Mouse (Mus musculus) regulatory T cell (primary cell): ENCODE data around the gene Dnah9.

ENCODE experiments used
- in situ Hi-C: fragments of 300-600 bp; cut with MboI, MseI; formaldehyde crosslinking; loops from one replicate; pipeline ENCODE4 v1.15.1; 2025; ENCODE audit warnings: high pct_unique_total_duplicates

Dnah9 gene

DNA sequence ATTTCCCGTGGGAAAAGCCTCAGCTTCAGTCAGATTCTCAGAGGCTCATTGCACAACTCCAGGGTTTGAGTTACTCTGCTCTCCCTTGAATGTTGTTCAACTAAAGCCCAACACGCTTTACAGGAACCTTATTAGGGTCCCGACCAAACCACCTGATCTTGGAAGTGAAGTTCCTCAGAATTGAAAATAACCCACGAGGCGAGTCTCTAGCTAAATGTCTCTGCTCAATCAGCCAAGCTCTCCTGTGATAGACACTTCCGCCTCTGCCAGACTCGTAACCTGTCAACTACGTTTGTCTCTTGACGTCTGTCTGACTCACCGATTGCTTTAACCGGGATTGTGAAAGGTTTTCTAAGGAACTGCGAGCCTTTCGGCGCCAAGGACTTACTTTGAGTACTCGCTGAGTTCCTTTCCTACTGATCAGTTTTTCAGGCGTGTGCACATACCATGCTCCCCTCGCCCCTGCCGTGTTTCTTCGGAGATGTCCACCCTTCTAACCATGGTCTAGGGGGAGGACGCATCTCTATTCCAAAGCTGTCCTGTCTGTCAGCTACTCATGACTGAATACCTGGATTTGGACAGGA, 361.9 kb downstream of the Dnah9 start:
- in situ Hi-C loops = loop anchor here (25.0 kb wide), 2 partner anchors 819 to 1231 kb away; partner anchors contain the start of genes Elac2 and Tmem220

DNA sequence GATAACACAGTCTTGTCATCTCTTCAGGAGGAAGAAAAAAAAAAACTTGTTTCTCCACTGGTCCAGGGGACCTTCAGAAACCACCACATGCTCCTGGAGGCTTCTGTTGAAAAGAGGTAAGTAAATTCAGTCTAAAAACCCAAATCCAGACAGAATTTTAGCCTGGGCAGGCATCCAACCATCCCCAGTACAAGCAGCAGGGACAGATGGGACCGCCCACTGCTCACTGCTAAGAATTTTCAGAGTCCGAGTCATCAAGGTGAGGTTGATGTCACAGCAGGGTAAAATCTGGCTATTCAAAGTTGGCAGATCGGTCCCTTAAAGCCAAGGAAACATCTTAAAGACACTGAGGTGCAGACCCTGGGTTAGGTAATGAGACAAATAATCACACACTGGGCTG, 366.5 kb downstream of the Dnah9 start:
- in situ Hi-C loops = loop anchor here (25.0 kb wide), 2 partner anchors 815 to 1235 kb away; partner anchors contain the start of genes Elac2 and Tmem220

DNA sequence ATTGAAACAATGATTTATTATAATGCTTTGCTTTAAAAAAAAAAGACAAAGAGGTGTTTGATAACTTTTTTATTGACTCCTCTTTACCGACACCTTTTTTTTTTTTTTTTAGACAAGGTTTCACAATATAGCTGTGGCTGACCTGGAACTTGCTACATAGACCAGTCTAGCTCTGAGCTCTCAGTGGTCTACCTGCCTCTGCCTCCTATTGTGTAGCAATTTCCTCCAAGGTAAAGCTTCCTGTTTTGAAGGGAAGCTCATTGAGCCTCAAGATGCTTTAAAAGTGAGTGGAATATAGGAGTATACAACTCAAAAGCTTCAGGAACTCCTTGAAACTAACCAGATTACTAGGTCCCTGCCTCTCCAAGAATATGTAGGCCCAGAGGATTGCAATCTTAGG, 372.5 kb downstream of the Dnah9 start:
- in situ Hi-C loops = loop anchor here (25.0 kb wide), 1 partner anchor 1884 kb away; the partner anchor contains the start of gene Hs3st3b1

DNA sequence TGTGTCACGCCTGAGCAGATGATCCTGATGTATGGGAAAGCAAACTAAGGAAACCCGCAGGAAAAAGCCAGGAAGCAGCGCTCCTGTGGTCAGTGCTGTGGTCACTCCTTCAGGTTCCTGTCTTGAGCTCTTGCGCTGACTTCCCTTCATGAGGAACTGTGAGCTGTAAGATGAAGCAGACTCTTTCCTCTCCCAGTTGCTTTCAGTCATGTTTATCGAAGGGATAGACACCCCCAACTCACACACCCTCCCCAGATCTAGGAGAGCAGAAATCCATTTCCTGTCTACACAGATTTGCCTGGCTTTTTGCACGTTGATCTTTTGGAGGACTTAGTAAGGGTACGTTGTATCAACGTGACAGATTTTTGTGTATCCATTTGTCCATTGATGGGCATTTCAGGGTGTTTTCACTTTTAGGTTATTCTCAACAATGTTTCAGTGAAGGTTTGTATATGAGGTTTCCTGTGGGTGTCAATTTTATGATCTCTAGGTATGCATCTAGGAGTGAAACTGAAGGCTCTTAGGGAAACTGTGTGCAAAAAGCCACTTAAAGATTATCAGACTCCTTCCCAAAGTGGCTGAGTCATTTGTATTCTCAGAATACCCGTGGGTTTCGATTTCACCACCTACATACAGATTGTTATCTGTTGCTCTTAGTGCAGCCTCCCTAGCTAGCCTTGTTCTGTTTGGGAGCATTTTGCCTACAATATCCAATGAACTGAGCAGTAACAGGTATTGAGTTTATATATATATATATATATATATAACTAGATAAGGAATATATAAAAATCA, 373.7 kb downstream of the Dnah9 start:
- in situ Hi-C loops = loop anchor here (25.0 kb wide), 1 partner anchor 1882 kb away; the partner anchor contains the start of gene Hs3st3b1

DNA sequence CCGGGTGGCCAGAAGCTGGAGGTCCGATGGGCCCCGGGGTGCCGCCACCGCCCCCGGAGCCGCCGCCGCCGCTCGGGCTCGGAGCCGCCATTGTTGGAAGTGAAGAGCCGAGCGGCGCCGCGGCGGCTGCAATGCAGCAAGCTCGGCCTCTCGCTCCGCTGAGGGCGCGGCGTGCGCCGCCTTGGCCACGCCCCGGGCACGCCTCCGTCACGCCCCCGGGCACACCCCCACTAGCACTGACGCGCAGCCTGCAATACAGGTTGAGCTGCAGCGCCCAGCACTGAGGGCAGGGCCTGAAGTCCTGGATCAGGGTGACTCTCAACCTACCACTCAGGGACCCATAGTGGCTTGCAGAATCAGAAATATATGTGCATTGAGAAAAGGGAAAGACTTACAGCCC, 380.2 kb downstream of the Dnah9 start, which contains the start of gene Map2k4:
Gene Map2k4 (minus strand): TSS at position 144 of the 400 bp plus-strand sequence.
- in situ Hi-C loops = loop anchor here (10.0 to 25.0 kb wide), 2 partner anchors 1743 to 1876 kb away; partner anchors contain the start of gene Hs3st3b1

DNA sequence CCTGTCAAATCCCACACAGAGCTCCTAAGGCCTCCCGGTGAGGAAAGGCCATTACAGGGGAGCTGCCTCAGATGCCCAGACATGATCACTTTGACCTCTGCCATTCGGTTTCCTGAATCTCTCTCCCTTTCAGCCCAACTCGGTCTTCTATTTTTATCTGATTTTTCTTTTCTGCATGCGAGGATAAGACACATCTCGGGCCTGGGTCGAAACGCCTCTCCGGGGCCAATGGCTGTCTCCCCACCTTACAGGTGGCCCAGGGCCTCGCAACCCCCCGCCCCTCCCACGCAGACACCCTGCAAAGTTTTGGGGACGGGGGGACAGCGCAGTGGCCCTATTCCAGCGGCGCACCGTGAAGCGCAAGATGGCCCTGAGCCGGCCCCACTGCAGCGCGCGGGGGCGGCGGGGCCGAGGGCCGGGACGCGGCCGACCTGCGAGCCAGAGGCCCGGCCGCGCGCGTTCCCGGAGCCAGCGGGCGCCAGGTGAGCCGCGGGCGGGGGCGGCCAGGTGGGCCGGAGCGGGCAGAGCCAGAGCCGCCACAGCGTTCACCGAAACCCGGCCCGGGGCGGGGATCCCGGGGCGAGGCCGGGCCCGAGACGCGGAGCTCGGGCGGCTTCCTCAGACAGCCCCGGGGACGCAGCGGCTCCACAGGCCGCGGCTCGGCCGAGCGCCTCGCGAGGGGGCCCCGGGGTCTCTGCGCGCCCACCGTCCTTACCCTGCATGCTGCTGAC, 380.8 kb downstream of the Dnah9 start:
- in situ Hi-C loops = loop anchor here (10.0 to 25.0 kb wide), 2 partner anchors 1743 to 1875 kb away; partner anchors contain the start of gene Hs3st3b1

DNA sequence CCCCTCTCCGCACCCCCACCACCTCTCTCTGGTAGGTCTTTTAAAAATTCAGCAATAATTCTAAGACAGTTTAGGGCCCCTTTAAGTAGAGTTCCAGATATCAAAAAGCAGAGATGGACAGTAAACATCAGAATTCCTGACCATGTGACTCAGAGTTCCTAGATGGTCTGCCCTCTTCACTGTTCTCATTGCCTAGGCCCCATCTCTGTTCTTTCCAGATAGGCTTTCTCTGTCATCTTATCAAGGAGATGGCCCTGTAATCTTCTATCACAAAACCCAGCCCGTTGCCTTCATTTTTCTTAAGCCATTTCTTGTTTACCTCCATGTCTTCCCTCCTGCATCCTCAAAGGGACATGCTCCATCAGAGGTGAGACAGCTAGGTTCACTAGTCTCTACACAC, 382.2 kb downstream of the Dnah9 start:
- in situ Hi-C loops = loop anchor here (10.0 to 25.0 kb wide), 2 partner anchors 1741 to 1874 kb away; partner anchors contain the start of gene Hs3st3b1

DNA sequence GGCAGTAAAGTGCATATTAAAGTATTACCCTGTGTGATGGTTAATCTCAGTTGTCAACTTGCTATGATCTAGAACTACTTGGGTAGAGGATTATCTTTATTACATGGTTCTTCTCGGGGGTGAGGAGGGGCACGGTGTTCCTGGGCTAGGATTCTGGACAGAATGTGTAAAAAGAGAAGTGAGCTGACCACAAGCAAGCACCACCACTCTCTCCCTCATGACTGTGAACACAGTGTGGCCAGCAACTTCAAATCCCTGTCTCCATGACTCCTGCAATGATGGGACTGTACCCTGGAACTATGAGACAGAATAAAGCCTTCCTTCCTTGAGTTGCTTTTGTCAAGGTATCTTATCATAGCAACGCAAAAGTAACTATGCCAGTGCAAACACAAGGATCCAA, 386.8 kb downstream of the Dnah9 start:
- in situ Hi-C loops = loop anchor here (10.0 to 25.0 kb wide), 2 partner anchors 1737 to 1869 kb away; partner anchors contain the start of gene Hs3st3b1
